Mouse (Mus musculus) liver, embryonic 13.5 days (tissue): ENCODE data around the gene Actb. TPM values are rescaled to one million over a fixed set of nuclear protein-coding genes. Genes with fewer than 3 reads are reported as not detected.

ENCODE experiments used
- ATAC-seq: fragments of 200-750 bp; cut with Nextera tagmentation; 2 replicates; pipeline ENCODE4 v1.8.0; 2017; ENCODE audit warnings: low read depth, mild to moderate bottlenecking, moderate number of reproducible peaks, moderate library complexity
- DNase-seq: peaks from one replicate; pipeline ENCODE4 v3.0.0; 2022
- H3K27ac ChIP-seq: fragments of 300-500 bp; sonication (generic); 2 replicates; pipeline ENCODE4 v1.5.1; 2015; ENCODE audit warnings: moderate library complexity, mild to moderate bottlenecking, inconsistent platforms
- H3K27me3 ChIP-seq: fragments of 300-500 bp; sonication (generic); 2 replicates; pipeline ENCODE4 v1.6.1; 2015; ENCODE audit warnings: mild to moderate bottlenecking, inconsistent platforms
- H3K36me3 ChIP-seq: fragments of 300-500 bp; sonication (generic); 2 replicates; pipeline ENCODE4 v1.6.1; 2015; ENCODE audit warnings: mild to moderate bottlenecking, inconsistent platforms
- H3K4me1 ChIP-seq: fragments of 300-500 bp; sonication (generic); replicated peaks from 2 replicates; pipeline ENCODE4 v1.6.1; 2015; ENCODE audit warnings: inconsistent platforms
- H3K4me2 ChIP-seq: fragments of 300-500 bp; sonication (generic); 2 replicates; pipeline ENCODE4 v1.6.1; 2015; ENCODE audit warnings: inconsistent platforms, mild to moderate bottlenecking, moderate library complexity
- H3K4me3 ChIP-seq: fragments of 300-500 bp; sonication (generic); replicated peaks from 2 replicates; pipeline ENCODE4 v1.5.1; 2015; ENCODE audit warnings: mild to moderate bottlenecking, inconsistent platforms
- H3K9ac ChIP-seq: fragments of 300-500 bp; sonication (generic); 2 replicates; pipeline ENCODE4 v1.6.1; 2015; ENCODE audit warnings: mild to moderate bottlenecking, inconsistent platforms
- H3K9me3 ChIP-seq: fragments of 300-500 bp; sonication (generic); replicated peaks from 2 replicates; pipeline ENCODE4 v1.6.1; 2016; ENCODE audit warnings: inconsistent platforms
- WGBS: fragments of 180-500 bp; shearing (Covaris S2); methylation state at CpG from one replicate; pipeline ENCODE4 v1.1.7; 2015; ENCODE audit not compliant: insufficient replicate concordance; 5-methylcytosine and 5-hydroxymethylcytosine counted together
- polyA plus RNA-seq: library from polyadenylated mRNA; unstranded; fragments of >200 nt; fragmentation: Nextera tagmentation; extraction: Ambion mirVana; gene quantifications from 2 replicates; pipeline ENCODE4 v1.2.1, GENCODE M21; 2015

Actb gene
- polyA plus RNA-seq, 1 experiment from 2014 or later = 8,250 TPM

DNA sequence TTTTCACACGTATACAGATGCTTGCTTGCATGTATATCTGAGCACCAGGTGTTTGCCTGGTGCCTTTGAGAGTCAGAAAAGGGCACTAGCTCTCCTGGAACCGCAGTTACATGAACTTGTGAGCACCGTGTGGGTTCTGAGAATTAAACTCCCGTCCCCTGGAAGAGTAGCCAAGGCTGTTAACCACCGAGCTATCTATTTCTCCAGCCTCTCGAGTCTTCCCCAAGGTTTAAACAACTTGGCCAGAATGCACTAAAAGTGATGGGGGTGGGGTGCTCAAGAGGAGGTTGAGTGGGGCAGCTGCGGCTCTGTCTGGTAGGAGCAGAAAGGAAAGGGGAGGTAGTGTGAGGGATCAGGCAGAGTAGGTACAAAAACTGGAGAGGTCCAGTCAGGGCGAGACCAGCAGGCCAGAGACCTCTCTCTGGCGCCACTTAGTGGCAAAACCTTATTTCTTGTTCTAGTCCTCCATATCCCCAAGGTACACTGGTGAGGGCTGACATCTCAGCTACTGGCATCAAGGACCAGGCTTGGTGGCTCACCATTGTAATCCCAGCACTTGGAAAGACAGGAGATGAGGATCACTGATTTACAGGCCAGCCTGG is 25.6 kb upstream of the Actb start:
- H3K4me1 ChIP-seq = peaks cover 77% of the 10 kb centered on the region
- no peaks in the 10 kb centered on the region for H3K36me3 ChIP-seq
- peak overlapping the region; percentile 38 for H3K4me3 ChIP-seq
- H3K27me3 ChIP-seq = no peaks in the 10 kb centered on the region
- peak overlapping the region; percentile 69 for H3K9ac ChIP-seq
- H3K9me3 ChIP-seq = no peaks in the 10 kb centered on the region
- DNase-seq = peak; percentile 77
- peak; percentile 64 for ATAC-seq
- peak overlapping the region; percentile 84 for H3K27ac ChIP-seq
- WGBS = 7% methylated on average over 9 of the region's 9 CpGs
- H3K4me2 ChIP-seq = peak overlapping the region; percentile 62

DNA sequence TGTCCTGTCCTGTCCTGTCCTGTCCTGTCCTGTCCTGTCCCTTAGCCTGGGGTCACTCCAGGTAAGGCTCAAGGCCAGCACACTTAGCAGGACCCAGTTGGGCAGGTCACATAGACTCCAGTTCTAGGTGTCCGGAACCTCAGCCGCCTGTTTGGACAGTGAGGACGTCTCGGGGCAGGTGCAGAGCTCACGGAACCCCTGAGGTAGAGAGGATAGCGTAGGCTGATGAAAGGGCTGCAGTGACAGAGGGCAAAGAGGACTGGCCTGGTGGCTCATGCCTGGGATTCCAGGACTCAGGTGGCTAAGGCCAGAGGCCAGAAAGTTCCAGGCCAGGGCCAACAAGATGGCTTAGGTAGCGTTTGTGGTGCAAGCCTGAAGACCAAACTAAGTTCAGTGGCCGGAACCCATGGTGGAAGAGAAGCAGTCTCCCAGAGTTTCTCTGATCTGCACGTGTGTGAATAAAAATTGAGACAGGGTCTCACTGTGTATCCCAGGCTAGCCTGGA is 24.7 kb upstream of the Actb start:
- ATAC-seq = no peak

DNA sequence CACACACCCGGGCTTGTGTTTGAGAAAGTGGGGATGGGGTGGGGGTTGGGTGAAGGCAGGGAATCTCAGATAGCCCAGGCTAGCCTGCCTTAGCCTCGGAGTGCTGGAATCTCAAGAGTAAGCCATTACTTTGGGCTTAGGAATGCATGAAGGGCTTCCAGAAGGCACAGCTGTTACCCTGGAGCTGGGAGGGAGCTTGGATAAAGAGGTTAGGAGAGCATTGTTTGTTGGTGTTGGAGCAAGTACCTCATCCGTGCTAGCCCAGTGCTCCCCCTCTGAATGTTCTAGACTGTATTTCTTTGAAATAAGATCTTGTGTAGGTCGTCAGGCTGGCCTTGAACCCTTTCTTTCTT is 22.8 kb upstream of the Actb start:
- H3K4me1 ChIP-seq = peaks cover 84% of the 10 kb centered on the region
- peak overlapping the region; percentile 64 for H3K4me3 ChIP-seq
- ATAC-seq = no peak

More for the DNA sequence above, 24.7 kb upstream of the Actb start:
- no peaks in the 10 kb centered on the region for H3K9me3 ChIP-seq
- 80% methylated on average over 9 of the region's 9 CpGs for WGBS
- H3K4me1 ChIP-seq = peaks cover 77% of the 10 kb centered on the region
- peak overlapping the region; percentile 84 for H3K27ac ChIP-seq
- peak overlapping the region; percentile 38; the same call in 1 of the 2 replicates for H3K4me3 ChIP-seq
- H3K27me3 ChIP-seq = no peaks in the 10 kb centered on the region
- H3K36me3 ChIP-seq = no peaks in the 10 kb centered on the region
- H3K9ac ChIP-seq = peak overlapping the region; percentile 69
- DNase-seq = no peak
- peak overlapping the region; percentile 62 for H3K4me2 ChIP-seq

DNA sequence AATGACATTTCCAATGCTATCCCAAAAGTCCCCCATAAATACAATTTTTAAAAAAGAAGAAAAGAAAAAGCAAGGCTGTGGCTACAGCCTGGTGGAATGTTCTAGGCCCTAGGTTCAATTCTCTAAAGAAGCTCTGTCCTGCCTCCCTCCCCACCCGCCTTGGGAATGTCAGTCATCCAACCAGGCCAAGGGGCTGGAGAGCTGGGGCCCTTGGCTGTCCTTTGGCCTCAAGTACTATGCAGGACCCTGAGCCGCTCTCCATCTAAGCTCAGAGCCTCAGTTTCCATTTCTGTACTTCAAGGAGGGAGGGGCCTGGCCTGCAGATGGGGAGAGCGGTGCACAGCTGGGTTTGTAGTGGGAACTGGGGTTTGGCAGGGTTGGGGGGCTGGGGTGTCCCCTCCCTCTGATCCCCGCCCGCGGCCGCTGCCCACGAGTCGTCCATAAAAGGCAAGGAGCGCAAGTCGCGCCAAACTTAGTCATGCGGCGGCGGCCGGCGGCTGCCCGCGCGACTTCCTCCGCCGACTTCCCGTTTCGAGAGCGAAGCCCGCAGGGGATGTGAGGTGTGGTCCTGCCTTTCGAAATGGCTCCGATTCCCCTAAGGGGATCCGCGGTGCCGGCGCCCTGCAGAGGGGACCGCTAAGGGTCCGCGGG is 22.3 kb upstream of the Actb start:
- Histone ChIP-seq H3K9ac (peak overlapping the region; percentile 82), H3K4me1 (peaks cover 89% of the 10 kb centered on the region), H3K27me3 (no peaks in the 10 kb centered on the region), H3K4me2 (peak overlapping the region; percentile 74), H3K9me3 (no peaks in the 10 kb centered on the region), H3K36me3 (no peaks in the 10 kb centered on the region), H3K4me3 (peak overlapping the region; percentile 64), H3K27ac (peak overlapping the region; percentile 86)
- DNase-seq = peak; percentile 59
- peak; percentile 10 for ATAC-seq
- 4% methylated on average over 35 of the region's 35 CpGs for WGBS

More for the DNA sequence above, 22.8 kb upstream of the Actb start:
- DNase-seq = no peak
- H3K4me2 ChIP-seq = peak overlapping the region; percentile 74
- H3K36me3 ChIP-seq = no peaks in the 10 kb centered on the region
- no peaks in the 10 kb centered on the region for H3K9me3 ChIP-seq
- peak overlapping the region; percentile 86 for H3K27ac ChIP-seq
- no peaks in the 10 kb centered on the region for H3K27me3 ChIP-seq
- 13% methylated on average over 4 of the region's 4 CpGs for WGBS
- H3K9ac ChIP-seq = peak overlapping the region; percentile 82

DNA sequence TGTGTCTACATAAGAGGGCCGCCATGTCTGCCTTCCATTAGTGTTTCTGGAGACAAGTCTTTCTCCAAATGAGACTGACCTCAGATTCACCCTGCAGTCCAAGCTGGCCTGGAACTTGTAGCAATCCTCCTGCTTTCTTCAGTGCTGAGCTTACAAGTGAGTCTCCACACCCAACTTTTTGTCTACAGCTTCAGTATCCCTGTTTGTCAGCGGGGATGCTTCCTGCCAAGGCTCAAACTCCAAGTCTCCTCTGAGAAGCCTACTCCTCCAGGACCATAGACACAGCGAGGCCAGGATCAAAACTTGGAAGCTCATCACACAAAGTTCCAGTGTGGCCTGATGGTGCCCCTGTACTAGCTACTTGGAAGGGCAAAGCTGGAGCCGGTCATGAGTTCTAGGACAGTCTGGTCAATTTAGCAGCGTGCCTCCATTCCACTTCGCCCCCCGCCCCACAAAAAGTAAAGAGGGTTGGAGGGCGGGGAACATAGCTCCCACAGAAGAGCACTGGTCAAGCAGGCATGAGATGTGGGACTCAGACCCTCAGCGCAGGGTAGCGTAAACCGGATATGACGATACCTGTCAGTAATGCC is 20.9 kb upstream of the Actb start:
- Histone ChIP-seq H3K9me3 (no peaks in the 10 kb centered on the region), H3K4me2 (no peak overlapping the region), H3K27ac (peak overlapping the region; percentile 86), H3K4me3 (no peak overlapping the region), H3K36me3 (no peaks in the 10 kb centered on the region), H3K4me1 (peaks cover 90% of the 10 kb centered on the region), H3K27me3 (no peaks in the 10 kb centered on the region), H3K9ac (peak overlapping the region; percentile 59; the same call in 1 of the 2 replicates)
- ATAC-seq (no peak), DNase-seq (no peak)
- 90% methylated on average over 12 of the region's 12 CpGs for WGBS

DNA sequence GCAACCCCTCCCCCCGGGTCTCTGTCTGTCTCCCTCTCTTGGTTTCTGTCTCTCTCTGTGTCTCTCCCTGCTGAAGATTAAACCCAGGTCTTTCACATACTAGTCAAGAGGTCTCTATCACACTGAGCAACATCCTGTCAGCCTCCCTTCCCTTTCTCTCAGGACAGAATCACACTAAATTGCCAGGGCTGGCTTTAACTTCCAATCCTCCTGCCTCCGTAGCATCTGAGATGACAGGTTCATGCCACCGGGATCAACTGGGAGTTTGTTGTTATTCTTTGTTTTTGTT is 20.3 kb upstream of the Actb start:
- no peaks in the 10 kb centered on the region for H3K36me3 ChIP-seq
- H3K9ac ChIP-seq = peak overlapping the region; percentile 59
- no peaks in the 10 kb centered on the region for H3K27me3 ChIP-seq
- ATAC-seq (no peak), DNase-seq (no peak)
- no peak overlapping the region for H3K4me3 ChIP-seq
- peak overlapping the region; percentile 86 for H3K27ac ChIP-seq
- H3K4me1 ChIP-seq = peaks cover 91% of the 10 kb centered on the region
- WGBS = 41% methylated on average over 3 of the region's 3 CpGs
- peak overlapping the region; percentile 41; the same call in 1 of the 2 replicates for H3K4me2 ChIP-seq
- no peaks in the 10 kb centered on the region for H3K9me3 ChIP-seq

DNA sequence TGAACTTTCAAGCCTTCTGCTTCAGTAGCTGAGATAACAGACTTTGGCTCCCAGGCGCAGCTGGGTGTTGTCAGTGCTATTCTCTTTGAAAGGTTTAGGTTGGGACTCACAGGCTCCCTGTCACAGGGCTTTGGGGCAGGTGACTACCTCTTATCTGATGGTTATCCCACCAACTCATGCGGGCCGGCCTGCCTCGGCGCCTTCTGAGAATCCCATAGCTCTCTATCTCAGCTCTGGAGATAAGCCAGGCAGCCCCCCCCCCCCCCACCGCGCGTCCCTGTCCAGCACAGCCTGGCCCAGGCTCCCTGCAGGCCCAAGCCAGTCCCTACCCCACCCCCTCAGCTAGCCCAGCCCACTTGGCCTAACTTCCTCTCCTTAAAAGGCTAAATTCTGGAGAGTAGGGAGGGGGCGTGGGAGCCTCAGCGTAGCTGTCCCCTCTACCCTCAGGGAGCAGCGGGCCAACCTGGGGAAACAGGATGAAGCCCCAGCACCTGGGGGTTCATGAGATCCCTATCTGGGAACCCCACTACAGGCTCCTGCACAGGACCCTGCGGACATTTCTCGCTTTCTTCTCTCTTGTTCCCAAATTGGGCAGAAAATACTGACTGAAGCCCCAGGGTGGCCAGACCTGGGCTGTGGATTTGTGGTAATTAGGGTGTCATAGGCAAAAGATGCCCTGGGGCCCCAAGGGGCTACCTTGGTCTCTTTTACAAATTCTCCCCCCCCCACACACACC is 19.8 kb upstream of the Actb start:
- 12% methylated on average over 13 of the region's 13 CpGs for WGBS
- Histone ChIP-seq H3K4me3 (no peak overlapping the region), H3K4me2 (peak overlapping the region; percentile 41), H3K27me3 (no peaks in the 10 kb centered on the region), H3K9ac (peak overlapping the region; percentile 59), H3K4me1 (peaks cover 91% of the 10 kb centered on the region), H3K27ac (peak overlapping the region; percentile 86), H3K36me3 (no peaks in the 10 kb centered on the region), H3K9me3 (no peaks in the 10 kb centered on the region)
- ATAC-seq (peak; percentile 64), DNase-seq (peak; percentile 44)

DNA sequence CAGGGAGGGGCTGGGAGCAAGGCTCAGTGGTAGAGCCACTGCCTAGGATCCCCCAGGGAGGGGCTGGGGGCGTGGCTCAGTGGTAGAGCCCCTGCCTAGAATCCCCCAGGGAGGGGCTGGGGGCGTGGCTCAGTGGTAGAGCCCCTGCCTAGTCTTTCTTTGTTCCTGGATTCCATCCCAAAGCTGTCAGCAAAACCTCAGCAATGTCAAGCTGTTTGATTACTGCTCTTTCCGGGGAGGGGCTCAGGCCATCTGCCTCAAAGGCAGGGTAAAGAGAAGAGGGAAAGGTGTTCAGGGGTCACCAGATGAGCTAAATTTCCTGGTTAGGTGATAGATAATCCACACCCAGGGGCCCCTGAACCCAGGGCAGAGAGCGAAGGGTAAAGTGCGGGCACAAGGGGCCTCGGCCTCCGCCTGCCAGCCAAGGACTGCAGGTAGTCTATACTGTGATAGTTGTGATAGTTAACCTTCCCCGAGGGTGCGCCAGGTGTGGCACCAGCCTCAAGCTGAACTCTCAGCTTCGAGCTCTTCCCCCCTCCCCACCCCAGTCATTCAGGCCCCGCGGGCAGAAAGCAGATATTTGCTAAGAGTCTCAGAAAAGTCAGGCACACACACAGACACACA is 17.9 kb upstream of the Actb start:
- WGBS = 65% methylated on average over 12 of the region's 12 CpGs

DNA sequence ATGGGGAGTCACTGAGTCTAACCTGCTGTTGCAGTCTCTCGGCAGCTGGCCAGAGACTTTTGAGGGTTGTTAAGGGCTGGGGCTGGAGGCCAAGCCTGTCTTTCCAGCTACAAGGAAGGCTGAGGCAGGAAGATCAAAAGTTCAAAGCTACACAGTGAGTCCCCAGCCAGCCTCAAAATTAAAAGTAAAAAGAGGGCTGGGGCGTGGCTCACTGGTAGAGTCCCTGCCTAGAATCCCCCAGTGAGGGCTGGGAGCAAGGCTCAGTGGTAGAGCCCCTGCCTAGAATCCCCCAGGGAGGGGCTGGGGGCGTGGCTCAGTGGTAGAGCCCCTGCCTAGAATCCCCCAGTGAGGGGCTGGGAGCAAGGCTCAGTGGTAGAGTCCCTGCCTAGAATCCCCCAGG is 17.2 kb upstream of the Actb start:
- H3K36me3 ChIP-seq = no peaks in the 10 kb centered on the region
- H3K4me1 ChIP-seq = peaks cover 94% of the 10 kb centered on the region
- DNase-seq = no peak
- no peak overlapping the region for H3K4me3 ChIP-seq
- no peaks in the 10 kb centered on the region for H3K27me3 ChIP-seq
- H3K9me3 ChIP-seq = no peaks in the 10 kb centered on the region
- H3K4me2 ChIP-seq = no peak overlapping the region
- no peak overlapping the region; the same call in 1 of the 2 replicates for H3K27ac ChIP-seq
- 70% methylated on average over 3 of the region's 3 CpGs for WGBS
- no peak overlapping the region for H3K9ac ChIP-seq
- ATAC-seq = no peak

More for the DNA sequence above, 17.9 kb upstream of the Actb start:
- H3K9ac ChIP-seq = no peak overlapping the region
- H3K4me2 ChIP-seq = no peak overlapping the region
- peaks cover 94% of the 10 kb centered on the region for H3K4me1 ChIP-seq
- ATAC-seq (no peak), DNase-seq (no peak)
- no peaks in the 10 kb centered on the region for H3K9me3 ChIP-seq
- H3K27ac ChIP-seq = peak overlapping the region; percentile 86
- H3K4me3 ChIP-seq = no peak overlapping the region
- H3K36me3 ChIP-seq = no peaks in the 10 kb centered on the region
- H3K27me3 ChIP-seq = no peaks in the 10 kb centered on the region

DNA sequence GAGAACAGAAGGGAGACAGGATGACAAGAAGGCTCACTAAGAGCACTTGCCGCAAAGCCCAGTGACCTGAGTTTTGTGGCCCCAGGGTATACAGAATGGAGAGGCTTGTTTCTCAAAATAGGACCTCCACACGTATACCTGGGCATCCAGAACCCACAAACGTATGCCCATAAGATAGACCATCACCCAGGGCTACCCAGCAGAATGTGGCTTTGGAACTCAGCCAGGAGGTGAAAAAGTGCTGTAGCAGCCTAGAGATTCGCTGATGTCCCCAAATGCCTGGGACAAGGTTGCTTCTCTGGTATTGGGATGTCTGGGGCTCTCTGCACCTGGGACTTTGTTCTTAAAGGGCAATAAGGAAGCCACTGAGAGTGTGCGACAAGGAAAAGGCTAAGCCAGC is 15.7 kb upstream of the Actb start:
- Histone ChIP-seq H3K27me3 (no peaks in the 10 kb centered on the region), H3K4me1 (peaks cover 79% of the 10 kb centered on the region), H3K4me2 (peak overlapping the region; percentile 69; the same call in 1 of the 2 replicates), H3K9ac (peak overlapping the region; percentile 69), H3K27ac (peak overlapping the region; percentile 100), H3K36me3 (no peaks in the 10 kb centered on the region), H3K4me3 (no peak overlapping the region), H3K9me3 (no peaks in the 10 kb centered on the region)
- ATAC-seq (no peak), DNase-seq (no peak)
- WGBS = 85% methylated on average over 5 of the region's 5 CpGs

DNA sequence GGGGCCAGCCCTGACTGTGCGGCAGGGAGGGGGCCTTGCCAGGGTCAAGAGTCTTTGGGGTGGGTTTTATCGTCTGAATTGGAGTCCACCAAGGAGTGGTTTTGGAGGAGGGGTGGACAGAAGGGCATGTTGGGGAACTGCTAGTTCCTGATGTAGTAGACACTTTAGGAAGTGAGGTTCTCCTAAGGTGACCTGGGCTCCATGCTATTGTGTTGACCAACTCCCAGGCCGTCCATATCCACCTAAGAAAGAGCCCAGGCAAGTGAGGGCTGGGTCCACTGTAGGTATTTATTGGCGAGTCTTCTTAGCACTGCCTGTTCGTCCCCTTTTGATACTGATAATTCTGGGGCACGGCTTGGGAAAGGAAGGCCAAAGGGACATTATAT is 14.5 kb upstream of the Actb start:
- 20% methylated on average over 6 of the region's 6 CpGs for WGBS
- Histone ChIP-seq H3K4me2 (peak overlapping the region; percentile 69), H3K36me3 (no peaks in the 10 kb centered on the region), H3K4me1 (peaks cover 68% of the 10 kb centered on the region), H3K27me3 (no peaks in the 10 kb centered on the region), H3K9ac (peak overlapping the region; percentile 69), H3K9me3 (no peaks in the 10 kb centered on the region), H3K4me3 (peak overlapping the region; percentile 40), H3K27ac (peak overlapping the region; percentile 100)
- no peak for DNase-seq
- peak; percentile 6 for ATAC-seq
